Mouse (Mus musculus) layer of hippocampus, adult 11-12 months (tissue): ENCODE data around the gene Pigv.

Source experiments
- DNase-seq: peaks from one replicate; pipeline ENCODE4 v3.0.0; 2022; ENCODE audit warnings: low spot score

The Pigv gene

DNA sequence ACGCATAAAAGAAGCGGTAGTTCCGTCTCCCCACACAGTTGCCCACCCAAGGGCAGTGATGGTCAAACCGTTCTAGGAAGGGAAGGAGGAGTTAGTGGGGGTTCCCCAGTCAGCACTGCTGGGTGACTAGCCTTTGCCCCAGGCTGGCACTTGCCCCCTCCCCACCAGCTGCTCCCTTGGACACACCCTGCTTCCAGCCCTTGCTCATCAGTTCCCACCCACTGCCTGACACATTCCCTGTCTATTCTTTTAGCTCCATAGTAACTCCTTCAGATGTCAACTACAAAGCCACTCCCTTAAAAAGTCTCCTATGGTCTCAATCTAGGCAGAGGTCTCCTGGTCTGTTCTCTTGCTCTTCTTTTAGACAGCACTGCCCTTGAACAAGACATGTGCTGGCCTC, 58.6 kb downstream of the Pigv start:
- DNase-seq: no peak

DNA sequence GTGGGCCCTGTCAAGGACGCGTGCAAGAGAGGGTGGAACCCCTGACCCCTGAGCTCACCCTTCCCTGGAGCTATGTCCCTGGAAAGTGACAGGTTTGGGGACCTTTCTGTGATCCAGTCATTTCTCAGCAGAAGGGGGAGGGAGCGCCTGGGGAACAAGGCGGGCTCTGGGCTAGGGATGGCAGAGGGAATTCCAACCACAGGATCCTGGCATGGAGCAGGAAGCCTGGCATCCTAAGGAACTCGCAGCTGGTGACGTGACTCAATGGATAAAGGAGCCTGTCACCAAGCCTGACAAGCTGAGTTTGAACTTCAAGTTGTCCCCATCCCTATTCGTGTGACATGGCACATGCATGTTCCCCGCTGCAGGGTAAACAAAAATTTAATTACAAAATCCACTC, 59.4 kb downstream of the Pigv start:
- DNase-seq: no peak

DNA sequence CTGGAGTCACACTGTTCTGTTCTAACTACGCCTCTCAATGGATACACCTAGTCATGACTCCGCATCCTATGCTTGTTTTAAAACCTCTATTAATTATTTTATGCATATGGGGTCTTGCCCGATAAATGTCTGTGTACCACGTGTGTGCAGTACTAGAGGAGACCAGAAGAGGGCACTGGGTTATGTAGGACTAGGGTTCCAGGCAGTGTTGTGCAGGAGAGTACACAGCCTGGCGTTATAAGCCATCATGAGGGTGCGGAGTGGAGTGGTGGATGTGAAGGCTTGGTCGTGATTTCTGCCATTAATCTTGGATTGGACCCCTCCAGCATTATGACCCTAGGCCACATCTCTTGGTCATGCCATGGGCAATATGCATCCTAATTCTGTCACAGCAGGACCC, 60.0 kb downstream of the Pigv start:
- DNase-seq: no peak

DNA sequence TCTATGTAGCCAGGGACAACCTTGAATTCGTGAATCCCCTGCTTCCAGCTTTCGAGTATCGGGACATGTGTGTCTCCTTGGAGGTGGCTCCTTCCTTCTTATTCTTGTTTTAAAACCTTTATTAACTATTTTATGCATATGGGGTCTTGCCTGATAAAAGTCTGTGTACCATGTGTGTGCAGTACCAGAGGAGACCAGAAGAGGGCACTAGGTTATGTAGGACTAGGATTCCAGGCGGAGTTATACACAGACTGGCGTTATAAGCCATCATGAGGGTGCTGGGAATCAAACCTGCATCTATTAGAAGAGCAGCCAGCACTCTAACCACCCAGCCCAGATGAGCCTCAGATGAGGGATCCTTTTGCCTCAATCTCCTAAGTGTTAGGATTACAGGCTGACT, 60.6 kb downstream of the Pigv start:
- DNase-seq: no peak
